Mouse (Mus musculus) ES-E14 (cell line): Measurements from ENCODE around the gene Fdxr. TPM values are rescaled to one million over a fixed set of nuclear protein-coding genes. Genes with fewer than 3 reads are reported as not detected.

Source experiments
- DNase-seq: peaks from one replicate; pipeline ENCODE4 v3.0.0-alpha.2; 2013; ENCODE audit warnings: low read depth, low spot score
- H3K27ac ChIP-seq: 2 replicates; pipeline ENCODE4 v1.5.1; 2012; ENCODE audit warnings: low read depth, mild to moderate bottlenecking, low read length, moderate library complexity, mixed read lengths; ENCODE audit not compliant: poor library complexity, insufficient read depth, severe bottlenecking
- H3K36me3 ChIP-seq: 2 replicates; pipeline ENCODE4 v1.6.1; 2012; ENCODE audit warnings: mild to moderate bottlenecking, low read length, moderate library complexity, mixed read lengths; ENCODE audit not compliant: control insufficient read depth, poor library complexity, insufficient read depth, severe bottlenecking
- H3K4me1 ChIP-seq, 2 experiments: fragments of 150-350 bp in 1 of 2; sonication (generic) in 1 of 2; 2 replicates each; pipeline ENCODE4 v1.6.1; 2012; ENCODE audit warnings: low read length in 2 of 2, mild to moderate bottlenecking in 1 of 2, mixed read lengths in 1 of 2; ENCODE audit not compliant: control insufficient read depth in 2 of 2, insufficient read depth in 2 of 2, poor library complexity in 1 of 2
- H3K4me3 ChIP-seq, 2 experiments: fragments of 150-350 bp in 1 of 2; sonication (generic) in 1 of 2; 2 replicates each; pipeline ENCODE4 v1.5.1; 2012; ENCODE audit warnings: low read length in 2 of 2, low read depth in 1 of 2, mild to moderate bottlenecking in 1 of 2, mixed read lengths in 1 of 2; ENCODE audit not compliant: insufficient read depth in 1 of 2, poor library complexity in 1 of 2, severe bottlenecking in 1 of 2
- H3K9ac ChIP-seq: 2 replicates; pipeline ENCODE4 v1.6.1; 2012; ENCODE audit warnings: low read depth, mild to moderate bottlenecking, low read length, mixed read lengths; ENCODE audit not compliant: poor library complexity, insufficient read depth, severe bottlenecking
- H3K9me3 ChIP-seq: fragments of 150-350 bp; sonication (generic); 2 replicates; pipeline ENCODE4 v1.6.1; 2012; ENCODE audit warnings: low read depth, mild to moderate bottlenecking, low read length; ENCODE audit not compliant: control insufficient read depth, insufficient read depth
- CHD2 ChIP-seq: IDR thresholded peaks from 2 replicates; pipeline ENCODE4 v1.6.1; 2014; ENCODE audit warnings: mild to moderate bottlenecking, low read depth, low read length, inconsistent platforms
- HCFC1 ChIP-seq: IDR thresholded peaks from 2 replicates; pipeline ENCODE4 v1.6.1; 2012; ENCODE audit warnings: low read length, inconsistent platforms, borderline replicate concordance; ENCODE audit not compliant: insufficient read depth
- MAFK ChIP-seq: IDR thresholded peaks from 2 replicates; pipeline ENCODE4 v1.6.1; 2014; ENCODE audit warnings: mild to moderate bottlenecking, low read depth, low read length, inconsistent platforms; ENCODE audit not compliant: insufficient read depth
- ZC3H11A ChIP-seq: IDR thresholded peaks from 2 replicates; pipeline ENCODE4 v1.6.1; 2012; ENCODE audit warnings: low read depth, mild to moderate bottlenecking, inconsistent platforms, low read length, borderline replicate concordance
- ZNF384 ChIP-seq: IDR thresholded peaks from 2 replicates; pipeline ENCODE4 v1.6.1; 2012; ENCODE audit warnings: low read depth, low read length, inconsistent platforms
- in situ Hi-C, 2 experiments: fragments of 600-800 bp; cut with MboI; formaldehyde crosslinking; loops; one replicate each; pipeline ENCODE4 v1.15.1; 2025; ENCODE audit warnings: low sequenced_read_pairs in 2 of 2, inconsistent platforms in 1 of 2; ENCODE audit not compliant: unreplicated experiment in 2 of 2
- total RNA-seq: library from RNA; depleted of rRNA; stranded (reverse); fragments of 300-350 nt; gene quantifications from 2 replicates; pipeline ENCODE4 v1.2.3, GENCODE M21; 2012

Gene Fdxr
- total RNA-seq, 1 experiment, result 12.1 TPM

DNA sequence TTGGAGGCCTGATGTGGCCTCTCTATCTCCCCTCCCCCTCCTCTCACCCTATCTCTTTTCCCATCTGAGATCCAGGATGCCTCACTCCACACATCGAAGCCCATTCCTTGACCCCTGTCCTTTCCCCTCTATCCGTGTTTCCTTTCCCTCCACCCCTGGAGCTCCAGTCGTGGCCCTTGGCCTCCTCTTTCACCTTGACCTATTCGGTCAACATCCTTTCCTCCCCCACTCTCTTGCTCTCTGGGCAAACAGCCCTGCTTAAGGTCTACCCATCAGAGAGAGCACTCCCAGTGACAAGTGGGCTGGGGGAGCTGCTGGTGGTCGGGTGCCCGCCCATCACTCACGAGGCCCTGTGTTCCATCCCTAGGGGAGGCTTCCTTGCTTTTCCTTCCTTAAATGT is 3.1 kb downstream of the Fdxr start:
- Histone ChIP-seq H3K36me3 (peaks cover 3% of the 10 kb centered on the region; the same call in 1 of the 2 replicates), H3K4me1 (peaks cover 2 to 12% of the 10 kb centered on the region in 2 experiments; a peak in 3 of 4 replicates), H3K9ac (no peak overlapping the region), H3K4me3 (no peak overlapping the region), H3K27ac (no peak overlapping the region), H3K9me3 (no peaks in the 10 kb centered on the region)
- no peak for DNase-seq
- in situ Hi-C loops, result loop anchor here in 1 of 2 experiments (5.0 kb wide), 1 partner anchor 71 kb away; no protein-coding TSS in a partner anchor
- TF ChIP-seq MAFK (no peak), HCFC1 (no peak), ZC3H11A (no peak), ZNF384 (no peak), CHD2 (no peak)

DNA sequence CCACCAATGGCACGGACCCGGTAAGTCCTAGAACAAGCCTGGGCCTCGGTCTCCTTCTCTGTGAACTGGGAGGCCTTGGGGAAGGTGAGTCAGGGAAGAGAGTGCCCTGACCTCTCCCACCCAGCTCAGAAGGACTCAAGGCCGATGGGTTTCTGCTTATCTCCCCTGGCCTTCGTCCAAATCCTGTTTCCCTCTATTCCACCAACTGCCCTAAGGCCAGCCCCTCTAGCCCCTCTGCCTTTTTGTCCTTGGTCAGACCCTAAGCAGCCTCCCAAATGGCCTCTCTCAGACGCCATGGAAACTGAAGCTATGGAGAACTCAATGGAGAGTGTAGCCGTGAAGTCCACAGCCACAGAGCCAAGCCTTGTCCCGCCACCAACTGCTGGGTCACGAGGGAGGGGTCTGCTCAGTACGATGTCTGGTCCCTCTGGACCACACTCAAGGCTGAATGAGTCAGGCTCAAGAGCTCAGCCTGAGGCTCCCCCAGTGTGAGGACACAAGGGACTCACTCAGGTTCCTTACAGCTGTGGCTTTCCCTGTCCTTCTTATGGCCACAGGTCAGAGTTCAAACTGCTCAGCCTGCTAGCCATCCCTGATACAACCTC is 3.9 kb downstream of the Fdxr start:
- Histone ChIP-seq H3K27ac (no peak overlapping the region), H3K9ac (no peak overlapping the region), H3K36me3 (peaks cover 6% of the 10 kb centered on the region), H3K4me3 (no peak overlapping the region), H3K4me1 (peaks cover 2 to 9% of the 10 kb centered on the region in 2 experiments; a peak in 3 of 4 replicates), H3K9me3 (no peaks in the 10 kb centered on the region)
- TF ChIP-seq CHD2, result no peak
- no peak for TF ChIP-seq HCFC1
- TF ChIP-seq ZC3H11A, result no peak
- TF ChIP-seq MAFK, result no peak
- TF ChIP-seq ZNF384, result no peak
- in situ Hi-C loops, result loop anchor here in 1 of 2 experiments (5.0 kb wide), 1 partner anchor 71 kb away; no protein-coding TSS in a partner anchor
- no peak for DNase-seq

DNA sequence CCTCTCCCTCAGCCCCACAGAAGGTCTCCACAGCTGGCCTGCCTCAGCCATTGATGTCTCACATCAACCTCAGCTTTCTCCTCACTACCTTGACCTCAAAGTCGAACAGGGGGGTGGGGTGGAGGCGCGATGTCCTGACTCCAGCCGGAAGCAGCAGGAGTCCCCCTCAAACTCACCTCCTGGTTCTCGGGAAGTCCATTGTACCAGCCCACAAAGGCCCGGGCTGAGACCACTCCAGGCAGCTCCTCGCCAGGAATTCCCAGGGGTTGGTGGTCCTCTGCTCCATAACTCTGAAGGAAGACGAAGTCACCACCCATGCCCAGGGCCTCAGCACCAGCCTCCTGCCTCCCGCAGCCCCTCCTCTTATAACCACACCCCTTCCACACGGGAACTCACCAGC is 5.4 kb downstream of the Fdxr start:
- in situ Hi-C loops, result loop anchor here in 1 of 2 experiments (5.0 kb wide), 1 partner anchor 69 kb away; no protein-coding TSS in a partner anchor

DNA sequence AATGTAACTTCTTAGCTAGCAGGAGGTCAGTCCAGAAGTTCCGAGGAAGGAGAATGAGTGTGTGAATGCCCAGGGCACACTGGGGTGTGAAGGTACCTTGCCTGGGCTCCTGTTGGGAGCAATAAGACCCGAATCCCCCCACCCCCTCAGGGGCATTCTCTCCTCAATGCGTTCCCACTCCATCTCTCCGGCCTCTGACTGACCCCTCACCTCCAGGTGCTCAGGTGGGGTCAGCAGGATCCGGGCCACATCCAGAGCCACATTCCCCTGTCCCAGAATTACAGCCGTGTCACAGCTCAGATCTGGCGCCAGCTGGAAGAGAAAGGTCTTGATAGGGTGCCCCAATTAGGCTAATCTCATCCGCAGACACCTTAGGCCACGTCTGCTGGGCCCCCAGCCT is 5.8 kb downstream of the Fdxr start:
- no peak overlapping the region for H3K9ac ChIP-seq
- peaks cover 8% of the 10 kb centered on the region for H3K36me3 ChIP-seq
- no peak for DNase-seq
- no peak for TF ChIP-seq HCFC1
- no peak for TF ChIP-seq ZC3H11A
- TF ChIP-seq CHD2, result no peak
- no peak for TF ChIP-seq MAFK
- TF ChIP-seq ZNF384, result no peak
- H3K27ac ChIP-seq, result no peak overlapping the region
- no peak overlapping the region for H3K4me3 ChIP-seq
- peaks cover under 1 to 9% of the 10 kb centered on the region in 2 experiments; a peak in 2 of 4 replicates for H3K4me1 ChIP-seq
- no peaks in the 10 kb centered on the region for H3K9me3 ChIP-seq
- in situ Hi-C loops, result loop anchor here in 1 of 2 experiments (5.0 kb wide), 1 partner anchor 69 kb away; no protein-coding TSS in a partner anchor

More for the DNA sequence above, 5.4 kb downstream of the Fdxr start:
- Histone ChIP-seq H3K9me3 (no peaks in the 10 kb centered on the region), H3K36me3 (peaks cover 8% of the 10 kb centered on the region), H3K9ac (no peak overlapping the region), H3K4me3 (no peak overlapping the region), H3K27ac (no peak overlapping the region), H3K4me1 (peaks cover 2 to 9% of the 10 kb centered on the region in 2 experiments; a peak in 2 of 4 replicates)
- no peak for DNase-seq
- no peak for TF ChIP-seq HCFC1
- TF ChIP-seq ZNF384, result no peak
- no peak for TF ChIP-seq MAFK
- TF ChIP-seq ZC3H11A, result no peak
- TF ChIP-seq CHD2, result no peak
